Mouse (Mus musculus) hematopoietic multipotent progenitor cell, adult 10-12 weeks (in vitro differentiated cells): Measurements from ENCODE around the gene Speer4f1. TPM values are rescaled to one million over a fixed set of nuclear protein-coding genes. Genes with fewer than 3 reads are reported as not detected.

ENCODE experiments used
- polyA plus RNA-seq: library from polyadenylated mRNA; stranded (reverse); fragments of >175 nt; gene quantifications from 2 replicates; pipeline ENCODE4 v1.2.3, GENCODE M21; 2012; ENCODE audit warnings: low replicate concordance

Speer4f1 gene
- polyA plus RNA-seq: not detected in 2 replicates

GRCm38 (mm10) chr5:17475798-17476197 lies at the start of gene Speer4f1:
Speer4f1 (plus strand) TSS chr5:17476098.

Other genes starting within 250 kb of the Speer4f1 start
- not detected in 2 replicates for gene Speer4f2, start 102.9 kb upstream of the Speer4f1 start, polyA plus RNA-seq
- 0.12 TPM in 1 of 2 replicates, not detected in the other for gene Sema3c, start 98.2 kb downstream of the Speer4f1 start, polyA plus RNA-seq